Mouse (Mus musculus) urinary bladder, postnatal 25 days (tissue): ENCODE results near the gene Nrxn3.
A peak's percentile ranks its signal among the peaks of the same experiment; 100 is the strongest.

ENCODE experiments used
- DNase-seq: peaks from one replicate; pipeline ENCODE4 v3.0.0; 2022; ENCODE audit warnings: low spot score

Gene Nrxn3

DNA sequence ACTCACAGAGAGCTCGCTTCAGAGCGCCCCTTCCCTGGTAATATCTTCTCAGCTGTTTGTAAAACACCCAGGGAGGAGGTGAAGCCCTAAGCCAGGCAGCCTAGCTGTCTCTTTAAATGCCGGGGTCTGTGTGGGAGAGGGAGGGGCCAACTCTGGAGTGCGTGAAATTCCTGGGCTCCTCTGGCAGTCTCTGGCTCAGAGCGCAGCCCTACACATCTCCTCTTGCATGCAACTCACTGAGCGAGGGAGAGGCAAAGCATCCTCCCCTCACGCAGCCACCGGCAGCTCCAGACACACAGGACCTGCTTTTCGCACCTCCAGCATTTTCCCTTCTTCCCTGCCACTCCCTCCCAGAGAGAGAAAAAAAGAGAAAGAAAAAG lies at the start of gene Nrxn3:
TSS of gene Nrxn3 (plus strand) at position 186 of the 380 bp plus-strand sequence.
- no peak for DNase-seq

DNA sequence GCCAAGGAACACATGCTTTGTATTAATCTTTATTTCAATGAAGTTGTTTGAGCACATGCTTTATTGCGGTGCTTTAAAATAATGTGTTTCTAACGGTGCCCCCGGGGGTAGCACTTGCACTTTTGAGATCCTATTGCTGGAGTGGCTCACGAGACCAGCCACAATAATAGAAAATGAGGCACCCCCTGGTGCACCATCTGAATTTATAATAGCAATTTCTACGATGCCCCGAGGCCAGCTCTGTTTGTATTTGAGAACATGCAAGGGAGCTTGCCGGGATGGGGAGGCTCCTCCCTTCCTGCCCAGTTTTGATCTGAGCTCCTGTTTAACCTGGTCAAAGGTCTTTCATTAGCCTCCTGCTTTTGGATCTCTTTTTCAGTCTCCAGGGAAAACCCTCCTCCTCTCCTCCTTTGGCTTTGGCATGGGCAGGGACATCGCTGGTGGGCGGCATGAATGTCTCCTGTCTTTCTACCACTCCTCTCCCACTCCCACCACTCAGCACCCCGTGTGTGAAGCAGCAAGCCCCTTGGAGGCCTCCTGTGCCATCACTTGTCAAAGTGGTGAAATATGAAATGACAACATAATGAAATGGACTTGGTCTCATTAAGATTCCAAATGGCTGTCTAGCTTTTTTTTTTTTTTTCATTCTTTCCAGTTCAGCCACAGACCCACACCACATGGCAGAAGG lies 18.4 kb upstream of the Nrxn3 start:
- no peak for DNase-seq

GRCm38 (mm10) chr12:88705959-88706358 lies 16.7 kb upstream of the Nrxn3 start:
- DNase-seq: no peak

DNA sequence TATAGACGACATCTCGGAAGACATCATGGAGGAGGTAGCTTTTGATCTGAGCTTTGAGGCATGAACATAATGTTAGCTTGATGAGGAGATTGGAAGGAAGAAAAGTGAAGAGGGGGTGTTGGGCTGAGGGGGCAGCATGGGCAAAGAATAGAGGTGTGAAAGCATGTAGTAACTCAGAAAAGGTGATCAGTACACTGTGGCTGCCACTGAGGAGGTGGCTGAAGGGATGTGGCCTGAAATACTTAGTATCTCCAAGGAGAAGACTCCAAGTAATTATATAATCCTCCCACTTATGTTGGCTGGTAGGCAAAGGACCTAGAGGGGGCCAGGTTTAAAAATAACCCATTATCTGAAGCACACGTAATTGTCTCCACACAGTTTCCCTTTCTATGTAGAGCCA lies 14.9 kb upstream of the Nrxn3 start:
- DNase-seq: no peak

DNA sequence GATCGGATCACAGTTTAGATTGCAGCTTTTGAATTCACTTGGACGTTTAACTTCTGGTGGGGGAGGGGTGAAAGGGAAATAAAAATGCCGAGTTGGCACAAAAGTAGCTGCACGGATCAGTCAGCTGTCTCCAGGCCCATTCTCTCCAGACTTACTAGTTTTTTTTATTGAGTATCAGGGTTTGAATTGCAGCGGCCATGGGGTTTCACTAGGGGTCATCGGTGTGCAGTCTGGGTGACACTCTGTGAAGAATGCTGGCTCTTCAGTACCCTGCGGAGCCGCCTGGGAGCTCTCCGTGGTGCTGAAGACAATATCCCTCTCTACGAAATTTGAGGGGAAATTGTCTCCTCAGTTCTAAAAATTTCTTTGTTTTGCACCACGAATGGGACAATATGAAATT lies 13.5 kb upstream of the Nrxn3 start:
- DNase-seq: peak; percentile 27

DNA sequence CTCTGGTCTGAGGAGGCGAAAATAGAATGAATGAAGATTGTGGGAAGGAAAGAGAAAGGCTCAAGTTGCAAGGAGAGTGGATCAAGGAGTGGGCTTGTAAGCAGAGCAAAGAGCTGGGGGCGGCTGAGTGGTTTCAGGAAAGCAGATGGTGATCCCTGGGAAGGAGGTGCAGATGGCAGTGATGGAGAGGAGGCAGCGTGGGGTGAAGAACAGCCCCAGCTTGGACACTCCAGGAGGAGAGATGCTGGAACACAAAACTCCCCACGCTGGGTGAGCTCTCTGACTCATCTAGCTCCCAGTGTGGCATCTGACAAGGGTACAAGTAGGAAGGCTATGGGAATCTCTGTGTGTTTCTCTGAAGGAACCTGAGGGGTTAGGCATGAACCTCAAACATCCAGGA lies 9.2 kb upstream of the Nrxn3 start:
- DNase-seq: no peak

- DNase-seq: no peak
These were observed 515 bp upstream of the Nrxn3 start for GRCm38 (mm10) chr12:88722031-88722690.

- DNase-seq: no peak
These were observed 3.6 kb downstream of the Nrxn3 start for GRCm38 (mm10) chr12:88726316-88726715.

- no peak for DNase-seq
These were observed 4.1 kb downstream of the Nrxn3 start for GRCm38 (mm10) chr12:88726755-88727154.

- DNase-seq: no peak
These were observed 8.0 kb downstream of the Nrxn3 start for GRCm38 (mm10) chr12:88730720-88731119.

DNA sequence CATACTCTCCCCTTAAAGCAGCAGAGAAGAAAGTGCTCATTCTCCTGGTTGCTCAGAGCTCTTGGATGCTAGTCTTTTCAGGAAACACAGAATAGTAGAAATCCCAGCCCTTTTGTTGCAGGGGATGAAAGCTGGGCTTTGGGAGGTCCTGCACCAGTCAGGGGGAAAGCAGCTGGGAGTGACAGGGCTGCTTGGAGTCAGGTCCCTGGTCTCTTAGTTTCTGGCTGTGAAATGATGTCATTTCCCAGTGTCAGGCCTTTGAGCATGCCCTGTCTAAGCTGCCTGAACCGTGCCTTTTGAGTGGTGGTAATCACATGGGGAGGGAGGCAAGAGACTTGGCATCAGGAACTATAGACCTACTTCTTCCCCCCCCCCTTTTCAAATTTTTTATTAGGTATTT lies 12.4 kb downstream of the Nrxn3 start:
- DNase-seq: no peak

GRCm38 (mm10) chr12:88737081-88737480 lies 14.4 kb downstream of the Nrxn3 start:
- DNase-seq: no peak

DNA sequence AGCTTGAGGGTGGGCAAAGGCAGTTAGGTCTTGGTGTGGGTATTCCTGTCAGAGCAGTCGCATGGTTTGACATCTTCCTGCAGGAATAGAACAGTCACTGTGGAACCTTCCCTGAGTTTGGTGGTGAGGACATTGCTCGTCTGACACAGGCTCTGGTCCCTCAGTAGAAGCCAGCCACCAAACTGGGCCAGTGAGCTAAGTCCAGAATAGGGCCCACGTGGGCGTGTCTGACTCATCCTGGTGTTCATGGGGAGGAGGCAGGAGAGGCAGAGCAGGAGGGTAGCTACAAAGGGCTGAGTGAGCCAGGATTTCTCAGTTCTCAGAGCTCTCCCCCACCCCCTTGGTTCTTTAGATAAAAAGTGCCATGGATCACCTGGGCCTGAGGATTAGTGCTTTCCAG lies 15.9 kb downstream of the Nrxn3 start:
- no peak for DNase-seq

DNA sequence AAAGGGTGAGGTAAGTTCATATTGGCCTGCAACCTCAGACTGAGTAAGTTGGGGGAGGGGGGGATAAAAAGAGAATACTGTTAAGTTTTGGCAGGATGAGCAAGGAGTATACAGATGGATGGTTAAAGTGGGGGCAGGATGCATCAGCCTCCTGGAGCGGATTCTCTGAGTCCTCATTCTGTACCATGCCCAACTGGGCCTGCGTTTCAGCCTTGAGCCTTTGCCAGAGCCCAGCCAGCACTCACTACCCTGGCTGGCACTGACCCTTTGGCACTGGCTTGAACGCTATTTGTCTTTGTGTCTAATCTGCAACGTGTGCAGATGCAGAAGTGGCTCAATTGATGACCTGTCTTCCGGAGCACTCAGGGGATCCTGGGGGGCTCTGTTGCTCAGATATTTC lies 24.1 kb downstream of the Nrxn3 start:
- no peak for DNase-seq

GRCm38 (mm10) chr12:88764791-88765190 lies 42.1 kb downstream of the Nrxn3 start:
- no peak for DNase-seq

DNA sequence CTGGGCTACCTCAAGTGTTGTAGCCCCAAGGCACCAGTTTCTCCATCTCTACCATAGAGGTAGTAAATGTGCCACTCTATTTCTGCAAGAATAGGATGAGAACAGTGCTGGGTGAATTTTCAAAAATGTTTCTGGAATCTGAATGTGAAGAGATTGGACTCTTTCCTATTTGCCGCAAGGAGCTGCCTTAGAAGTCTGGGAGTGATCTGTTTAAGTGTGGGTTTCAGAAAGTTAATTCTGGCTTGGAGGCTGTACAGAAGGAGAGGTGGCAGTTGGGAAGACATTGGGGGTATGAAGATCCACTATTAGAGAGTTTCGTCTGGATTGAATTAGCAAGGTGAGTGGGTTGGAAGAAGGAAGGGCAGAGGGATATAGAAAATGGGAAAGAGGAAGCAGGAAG lies 52.0 kb downstream of the Nrxn3 start:
- no peak for DNase-seq

DNA sequence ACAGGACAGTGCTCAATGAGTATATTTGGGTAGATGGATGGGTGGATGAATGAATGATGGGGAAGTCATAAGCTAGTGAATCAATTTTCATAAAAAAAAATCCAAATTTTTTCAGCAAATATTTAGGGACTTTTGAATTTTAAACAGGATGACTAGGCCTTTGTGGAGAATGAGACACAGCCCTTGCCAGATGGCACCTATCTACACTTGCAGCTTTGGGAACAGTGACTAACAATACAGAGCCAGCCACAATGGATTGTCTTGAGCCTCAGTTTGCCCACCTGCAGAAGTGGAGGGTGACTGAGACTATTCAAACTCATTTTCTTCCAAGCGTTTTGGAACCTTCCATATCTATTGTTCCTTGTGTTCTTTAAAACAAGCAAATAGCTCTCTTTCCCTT lies 55.4 kb downstream of the Nrxn3 start:
- no peak for DNase-seq

DNA sequence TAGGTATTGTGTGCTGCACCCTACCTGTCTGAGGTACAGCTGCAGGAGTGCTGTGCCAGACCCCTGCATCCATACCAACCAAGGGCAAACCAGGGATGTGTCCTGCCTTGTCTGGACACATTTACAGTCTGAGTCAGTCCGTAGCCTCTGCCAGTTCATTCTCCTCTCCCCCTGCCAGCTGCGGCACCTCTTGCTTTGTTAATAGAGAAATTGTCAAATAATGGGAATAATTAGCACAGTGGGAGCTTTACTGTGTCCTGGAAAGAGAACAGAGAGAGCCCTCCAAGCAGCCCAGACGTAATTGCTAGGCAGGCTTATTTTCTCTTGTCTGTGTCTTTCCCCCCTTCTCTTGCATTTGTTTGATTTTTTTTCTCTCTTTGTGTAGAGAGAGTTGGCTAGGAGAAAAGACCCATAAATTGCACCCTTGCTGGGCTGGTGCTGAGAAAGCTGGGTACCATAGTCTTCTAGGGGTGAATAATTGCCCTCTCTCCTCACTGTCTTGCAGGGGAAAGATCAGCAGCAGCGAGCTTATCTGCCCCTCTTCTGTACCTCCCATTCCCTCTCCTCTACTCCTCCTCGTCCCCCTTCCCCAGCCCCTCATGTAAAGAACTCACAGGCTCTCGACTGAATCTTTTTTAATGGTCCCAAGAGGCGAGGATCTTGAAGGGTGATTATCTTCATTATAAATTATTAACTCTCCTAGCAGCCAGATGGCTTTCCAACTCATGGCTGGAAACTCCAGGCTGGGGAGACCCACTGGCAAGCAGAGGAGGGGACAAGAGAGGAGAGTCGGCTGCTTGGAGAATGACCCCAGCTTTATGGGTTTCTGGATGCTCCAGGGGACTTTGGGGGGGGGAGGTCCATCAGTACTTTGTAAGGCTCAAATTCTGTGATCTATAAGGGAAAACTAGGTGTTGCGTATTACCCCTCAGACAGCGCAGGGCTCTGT lies 61.8 kb downstream of the Nrxn3 start:
- DNase-seq: no peak

DNA sequence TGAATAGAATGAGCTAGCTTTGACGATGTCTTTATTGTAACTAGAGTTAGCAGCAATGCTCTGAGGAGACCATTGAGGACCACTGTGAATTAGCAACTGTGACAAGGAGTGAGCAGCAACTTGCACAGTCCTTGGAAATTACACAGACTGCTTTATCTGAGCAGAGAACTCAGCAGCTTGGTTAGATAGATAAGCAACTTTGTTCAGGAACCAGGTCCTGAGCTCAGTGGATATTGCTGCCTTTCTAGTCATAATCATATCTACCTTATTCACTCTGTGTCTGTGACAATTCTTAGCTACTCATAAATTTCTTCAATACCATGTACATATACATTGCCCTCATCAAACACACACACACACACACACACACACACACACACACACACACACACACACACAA lies 70.6 kb downstream of the Nrxn3 start:
- DNase-seq: no peak

GRCm38 (mm10) chr12:88800990-88801655 lies 78.4 kb downstream of the Nrxn3 start:
- DNase-seq: no peak

- DNase-seq: no peak
These were observed 79.0 kb downstream of the Nrxn3 start for GRCm38 (mm10) chr12:88801656-88802007.

GRCm38 (mm10) chr12:88808947-88809346 lies 86.3 kb downstream of the Nrxn3 start:
- no peak for DNase-seq
